Mouse (Mus musculus): ENCODE measurements around the gene Crcp.

GRCm38 (mm10) chr5:130029142-130029897 lies at the start of gene Crcp, which contains the start of gene Asl:
- TF ChIP-seq POLR2A (IDR thresholded peaks at IDR 0.05; ENCODE audit: extremely low read depth, insufficient read depth, low read length) = peak; percentile 52; the same call in 1 of the 2 replicates
- TF ChIP-seq CTCF (IDR thresholded peaks at IDR 0.05; ENCODE audit: low read depth, low read length) = no peak
